Mouse (Mus musculus) NIH3T3 (cell line): ENCODE data around the gene Wasf1.
A peak's percentile ranks its signal among the peaks of the same experiment; 100 is the strongest.

Experiments used
- DNase-seq: peaks from one replicate; pipeline ENCODE4 v3.0.0-alpha.2; 2012; ENCODE audit warnings: low read depth

Wasf1 gene

GRCm38 (mm10) chr10:40983761-40984160, 100.5 kb downstream of the Wasf1 start:
- DNase-seq, result no peak

GRCm38 (mm10) chr10:40984600-40984999, 101.3 kb downstream of the Wasf1 start:
- DNase-seq, result no peak

- DNase-seq, result peak; percentile 14
Observed at GRCm38 (mm10) chr10:40985350-40985749, 102.1 kb downstream of the Wasf1 start.
